Mouse (Mus musculus) hindbrain, embryonic 13.5 days (tissue): ENCODE measurements around the gene Ttc30b. TPM values are rescaled to one million over a fixed set of nuclear protein-coding genes. Genes with fewer than 3 reads are reported as not detected.
"Not testable (repeated sequence)": the region's sequence is repeated elsewhere in the genome, so short reads cannot be mapped to it uniquely, and the experiment has no call there.

Experiments
- ATAC-seq: fragments of 200-750 bp; cut with Nextera tagmentation; 2 replicates; pipeline ENCODE4 v1.8.0; 2017; ENCODE audit warnings: moderate TSS enrichment; ENCODE audit not compliant: low FRiP score
- H3K27ac ChIP-seq: fragments of 300-500 bp; sonication (generic); 2 replicates; pipeline ENCODE4 v1.5.1; 2015; ENCODE audit warnings: inconsistent platforms, mild to moderate bottlenecking, moderate library complexity
- H3K27me3 ChIP-seq: fragments of 300-500 bp; sonication (generic); 2 replicates; pipeline ENCODE4 v1.6.1; 2015; ENCODE audit warnings: mild to moderate bottlenecking, inconsistent platforms
- H3K36me3 ChIP-seq: fragments of 300-500 bp; sonication (generic); 2 replicates; pipeline ENCODE4 v1.6.1; 2015; ENCODE audit warnings: mild to moderate bottlenecking, inconsistent platforms
- H3K4me1 ChIP-seq: fragments of 300-500 bp; sonication (generic); replicated peaks from 2 replicates; pipeline ENCODE4 v1.6.1; 2015; ENCODE audit warnings: inconsistent platforms
- H3K4me2 ChIP-seq: fragments of 300-500 bp; sonication (generic); 2 replicates; pipeline ENCODE4 v1.6.1; 2015; ENCODE audit warnings: inconsistent platforms, mild to moderate bottlenecking, moderate library complexity
- H3K4me3 ChIP-seq: fragments of 300-500 bp; sonication (generic); 2 replicates; pipeline ENCODE4 v1.5.1; 2015; ENCODE audit warnings: mild to moderate bottlenecking, inconsistent platforms
- H3K9ac ChIP-seq: fragments of 300-500 bp; sonication (generic); 2 replicates; pipeline ENCODE4 v1.6.1; 2015; ENCODE audit warnings: mild to moderate bottlenecking, inconsistent platforms
- H3K9me3 ChIP-seq: fragments of 300-500 bp; sonication (generic); 2 replicates; pipeline ENCODE4 v1.6.1; 2016; ENCODE audit warnings: inconsistent platforms
- WGBS: fragments of 180-500 bp; shearing (Covaris S2); methylation state at CpG from one replicate; pipeline ENCODE4 v1.1.7; 2015; 5-methylcytosine and 5-hydroxymethylcytosine counted together
- polyA plus RNA-seq: library from polyadenylated mRNA; unstranded; fragments of >200 nt; fragmentation: Nextera tagmentation; extraction: Ambion mirVana; gene quantifications from 2 replicates; pipeline ENCODE4 v1.2.1, GENCODE M21; 2015

Gene Ttc30b
- polyA plus RNA-seq, 1 experiment from 2014 or later: 20.9 TPM

DNA sequence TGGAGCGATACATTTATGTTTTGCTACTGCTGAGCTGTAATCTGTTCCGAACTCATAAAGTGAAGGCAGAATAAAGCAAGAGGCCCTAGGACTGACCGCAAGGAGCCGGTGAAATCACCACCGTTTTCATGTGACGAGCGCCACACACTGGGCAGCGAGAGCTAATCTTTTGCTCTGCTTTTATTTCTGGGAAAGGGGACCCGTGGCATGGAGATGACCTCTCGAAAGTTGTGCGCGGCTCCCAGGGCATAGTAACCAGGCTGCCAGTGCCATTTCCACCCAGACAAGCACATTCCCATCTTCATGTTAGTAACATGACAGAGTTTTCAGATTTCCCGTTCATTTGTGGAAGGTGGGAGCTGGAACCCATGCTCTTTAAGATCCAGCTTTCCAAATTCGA lies 26.1 kb upstream of the Ttc30b start:
- peak; percentile 57 for ATAC-seq
- Histone ChIP-seq H3K9ac (0 out of 2 replicates have a peak overlapping the region, but pooled peaks have one; percentile 46), H3K27me3 (no peaks in the 10 kb centered on the region), H3K36me3 (no peaks in the 10 kb centered on the region), H3K4me2 (peak overlapping the region; percentile 43), H3K9me3 (no peaks in the 10 kb centered on the region), H3K27ac (peak overlapping the region; percentile 23; the same call in 1 of the 2 replicates), H3K4me3 (no peak overlapping the region), H3K4me1 (peaks cover 22% of the 10 kb centered on the region)
- WGBS: 16% methylated on average over 14 of the region's 14 CpGs

DNA sequence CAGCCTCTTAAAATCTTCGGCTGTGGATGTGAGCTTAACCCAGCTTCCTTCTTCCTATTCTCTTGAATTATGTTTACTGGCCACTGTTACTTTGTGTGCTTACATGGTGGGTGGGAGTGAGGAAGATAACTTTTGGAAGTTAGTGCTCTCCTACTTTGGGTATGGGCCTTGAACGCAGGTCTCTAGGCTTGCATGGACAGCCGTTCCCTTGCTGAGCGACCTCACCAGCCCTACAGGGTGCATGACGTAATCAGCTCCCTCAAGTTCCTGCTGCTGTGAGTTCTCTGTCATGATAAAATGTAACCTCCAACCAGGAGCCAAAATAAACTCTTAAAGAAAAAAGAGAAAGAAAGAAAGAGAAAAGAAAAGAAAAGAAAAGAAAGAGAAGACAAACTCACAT lies 25.7 kb upstream of the Ttc30b start:
- Histone ChIP-seq H3K36me3 (no peaks in the 10 kb centered on the region), H3K27ac (no peak overlapping the region), H3K4me2 (peak overlapping the region; percentile 43; the same call in 1 of the 2 replicates), H3K9ac (no peak overlapping the region), H3K4me3 (no peak overlapping the region), H3K4me1 (peaks cover 27% of the 10 kb centered on the region), H3K9me3 (no peaks in the 10 kb centered on the region), H3K27me3 (no peaks in the 10 kb centered on the region)
- WGBS: 77% methylated on average over 5 of the region's 5 CpGs
- no peak for ATAC-seq

DNA sequence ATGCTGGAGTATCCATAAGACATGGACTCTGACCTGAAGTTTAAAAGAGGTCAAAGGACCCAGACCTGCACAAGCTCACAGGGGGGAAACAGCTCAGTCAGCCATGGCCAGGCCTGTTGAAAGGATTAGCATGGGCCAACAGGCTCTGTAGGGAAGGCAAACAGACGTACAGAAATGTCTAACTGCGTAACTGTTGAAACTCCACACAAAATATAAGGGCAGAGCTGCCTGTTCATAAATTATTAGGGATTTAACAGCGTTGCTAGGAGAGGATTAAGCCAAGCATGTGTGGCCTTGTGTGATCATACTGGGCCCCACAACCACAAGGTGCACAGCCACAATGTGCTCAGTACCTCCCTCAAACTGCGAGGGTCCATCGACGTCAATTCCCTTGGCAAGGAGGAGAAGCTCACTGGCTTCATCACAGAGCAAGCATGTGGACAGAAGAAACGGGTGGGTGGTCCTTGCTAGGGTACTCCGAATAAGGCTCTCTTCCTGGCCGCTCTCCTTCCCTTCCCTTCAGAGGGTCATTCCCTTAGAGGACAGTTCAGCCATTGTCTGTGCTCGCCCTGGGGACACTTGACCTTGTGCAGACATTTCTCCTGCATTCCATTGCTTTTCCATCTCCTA lies 24.9 kb upstream of the Ttc30b start:
- H3K4me3 ChIP-seq: no peak overlapping the region
- H3K27me3 ChIP-seq: no peaks in the 10 kb centered on the region
- H3K27ac ChIP-seq: no peak overlapping the region
- no peaks in the 10 kb centered on the region for H3K36me3 ChIP-seq
- no peak for ATAC-seq
- 74% methylated on average over 10 of the region's 10 CpGs for WGBS
- H3K9ac ChIP-seq: no peak overlapping the region
- peaks cover 31% of the 10 kb centered on the region for H3K4me1 ChIP-seq
- no peak overlapping the region for H3K4me2 ChIP-seq
- no peaks in the 10 kb centered on the region for H3K9me3 ChIP-seq

DNA sequence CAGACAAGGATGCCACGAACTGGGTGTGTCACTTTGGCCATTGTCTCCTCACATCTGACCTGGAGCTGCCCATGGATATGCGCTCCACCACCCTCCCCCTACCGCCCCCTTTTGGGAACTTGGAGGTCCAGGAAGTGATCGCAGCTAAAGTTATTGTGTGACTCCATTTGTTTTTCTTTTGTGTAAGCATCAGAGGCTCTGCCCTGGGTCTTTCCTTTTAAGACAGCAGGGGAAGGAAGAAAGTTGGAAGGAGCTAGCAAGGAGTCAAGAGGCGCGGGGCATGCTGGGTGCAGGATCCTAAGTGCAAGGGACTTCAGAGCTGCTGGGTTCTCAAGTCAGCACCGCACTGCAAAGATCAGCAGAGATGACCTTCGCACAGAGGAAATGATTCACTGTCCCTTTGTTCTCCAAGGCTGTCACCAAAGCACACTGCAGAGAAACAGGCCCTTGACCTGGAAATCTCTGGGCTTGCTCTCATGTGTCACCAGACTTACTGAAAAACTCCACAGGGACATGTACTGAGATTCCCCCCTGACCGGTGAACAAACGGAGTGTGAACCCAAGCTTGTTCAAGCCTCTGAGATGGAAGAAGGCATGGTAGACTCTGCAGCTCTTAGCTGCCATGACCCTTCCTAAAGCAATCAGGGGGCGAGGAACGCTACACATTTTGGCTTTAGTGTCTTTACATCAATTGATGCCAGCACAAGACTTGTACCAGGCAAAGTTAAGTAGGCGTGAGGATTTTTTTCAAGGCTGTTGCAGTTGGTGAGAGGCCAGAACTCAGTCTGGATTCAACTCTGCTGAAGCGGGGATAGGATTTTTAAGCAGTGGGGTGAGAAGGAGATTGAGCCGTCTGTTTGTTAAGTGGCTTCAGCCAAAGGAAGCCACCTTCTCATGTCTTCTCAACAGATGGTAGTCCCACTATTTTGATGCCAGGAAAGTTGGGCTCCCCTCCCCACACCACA lies 22.3 kb upstream of the Ttc30b start:
- H3K27ac ChIP-seq: peak overlapping the region; percentile 69
- no peaks in the 10 kb centered on the region for H3K27me3 ChIP-seq
- no peak overlapping the region for H3K9ac ChIP-seq
- no peaks in the 10 kb centered on the region for H3K9me3 ChIP-seq
- WGBS: 51% methylated on average over 15 of the region's 15 CpGs
- H3K4me3 ChIP-seq: no peak overlapping the region
- peaks cover 32% of the 10 kb centered on the region for H3K4me1 ChIP-seq
- H3K4me2 ChIP-seq: peak overlapping the region; percentile 29
- no peak for ATAC-seq
- no peaks in the 10 kb centered on the region for H3K36me3 ChIP-seq

DNA sequence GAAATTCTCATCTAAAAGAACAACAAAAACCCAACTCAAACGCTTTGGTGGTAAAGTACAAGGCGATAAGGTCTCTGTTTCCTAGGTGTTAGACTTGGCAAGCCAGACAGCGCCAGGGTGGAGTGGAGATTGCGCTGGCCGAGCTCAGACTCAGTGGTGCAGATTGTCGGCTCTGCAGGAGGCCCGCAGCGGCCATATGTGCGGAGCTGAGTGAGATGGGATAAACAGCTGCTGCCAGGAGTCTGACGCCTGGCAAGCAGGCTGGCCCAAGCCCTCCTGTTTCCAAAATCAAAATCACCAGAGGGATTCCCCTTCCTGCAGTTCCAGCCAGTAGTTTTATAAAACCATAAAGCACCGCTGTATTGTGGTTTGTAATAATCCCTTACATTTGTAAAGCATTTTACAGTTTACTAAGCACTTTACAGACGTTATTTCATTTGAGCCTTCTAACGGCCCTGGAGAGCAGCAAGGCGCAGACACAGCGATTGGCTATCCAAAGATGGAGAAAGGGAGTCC lies 21.5 kb upstream of the Ttc30b start:
- no peaks in the 10 kb centered on the region for H3K36me3 ChIP-seq
- H3K27ac ChIP-seq: peak overlapping the region; percentile 69
- H3K4me2 ChIP-seq: peak overlapping the region; percentile 29
- peak overlapping the region; percentile 4; the same call in 1 of the 2 replicates for H3K4me3 ChIP-seq
- peaks cover 30% of the 10 kb centered on the region for H3K4me1 ChIP-seq
- H3K9me3 ChIP-seq: no peaks in the 10 kb centered on the region
- WGBS: 9% methylated on average over 15 of the region's 15 CpGs
- peak overlapping the region; percentile 40; the same call in 1 of the 2 replicates for H3K9ac ChIP-seq
- peak; percentile 75; the same call in 1 of the 2 replicates for ATAC-seq
- no peaks in the 10 kb centered on the region for H3K27me3 ChIP-seq

- Histone ChIP-seq H3K4me2 (peak overlapping the region; percentile 29), H3K9me3 (no peaks in the 10 kb centered on the region), H3K36me3 (no peaks in the 10 kb centered on the region), H3K4me3 (0 out of 2 replicates have a peak overlapping the region, but pooled peaks have one; percentile 4), H3K9ac (peak overlapping the region; percentile 40; the same call in 1 of the 2 replicates), H3K4me1 (peaks cover 24% of the 10 kb centered on the region), H3K27me3 (no peaks in the 10 kb centered on the region), H3K27ac (peak overlapping the region; percentile 69)
- ATAC-seq: no peak
- WGBS: 38% methylated on average over 18 of the region's 18 CpGs
These were observed 20.9 kb upstream of the Ttc30b start for GRCm38 (mm10) chr2:75959183-75959849.

GRCm38 (mm10) chr2:75955709-75956108 lies 17.3 kb upstream of the Ttc30b start:
- Histone ChIP-seq H3K4me3 (no peak overlapping the region), H3K27ac (no peak overlapping the region), H3K4me1 (peaks cover 20% of the 10 kb centered on the region), H3K36me3 (no peaks in the 10 kb centered on the region), H3K27me3 (no peaks in the 10 kb centered on the region), H3K4me2 (no peak overlapping the region), H3K9me3 (no peaks in the 10 kb centered on the region), H3K9ac (no peak overlapping the region)
- ATAC-seq: no peak
- WGBS: 60% methylated on average over 14 of the region's 14 CpGs

DNA sequence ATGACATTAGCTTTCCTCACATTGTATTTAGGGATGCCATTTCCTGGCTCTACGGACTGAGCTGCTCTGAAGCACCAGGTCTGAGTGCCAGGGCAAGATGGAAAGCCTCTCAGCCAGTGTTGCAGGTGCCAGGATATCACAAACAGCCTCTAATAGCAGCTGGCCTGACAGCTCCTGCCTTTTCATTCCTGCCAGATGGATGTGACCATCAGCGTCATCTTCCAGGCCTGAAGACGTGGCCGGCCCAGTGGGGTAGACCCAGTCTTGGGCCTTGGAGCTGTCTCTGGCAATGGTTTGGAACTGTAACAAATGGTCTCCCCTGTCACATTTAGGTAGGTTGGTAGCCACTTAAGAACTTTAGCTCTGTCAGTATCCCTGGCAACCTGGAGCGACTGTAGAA lies 14.9 kb upstream of the Ttc30b start:
- Histone ChIP-seq H3K9ac (no peak overlapping the region), H3K4me2 (no peak overlapping the region), H3K36me3 (no peaks in the 10 kb centered on the region), H3K27ac (no peak overlapping the region), H3K27me3 (no peaks in the 10 kb centered on the region), H3K9me3 (no peaks in the 10 kb centered on the region), H3K4me3 (no peak overlapping the region), H3K4me1 (peaks cover under 1% of the 10 kb centered on the region; the same call in 1 of the 2 replicates)
- 90% methylated on average over 5 of the region's 5 CpGs for WGBS
- no peak for ATAC-seq

GRCm38 (mm10) chr2:75950685-75951084 lies 12.3 kb upstream of the Ttc30b start:
- 92% methylated on average over 8 of the region's 8 CpGs for WGBS
- H3K27ac ChIP-seq: no peak overlapping the region
- no peak for ATAC-seq
- H3K9ac ChIP-seq: no peak overlapping the region
- no peaks in the 10 kb centered on the region for H3K27me3 ChIP-seq
- H3K4me2 ChIP-seq: no peak overlapping the region
- no peak overlapping the region for H3K4me3 ChIP-seq
- no peaks in the 10 kb centered on the region for H3K36me3 ChIP-seq
- no peaks in the 10 kb centered on the region for H3K9me3 ChIP-seq
- no peaks in the 10 kb centered on the region for H3K4me1 ChIP-seq

GRCm38 (mm10) chr2:75937520-75938116 lies 767 bp downstream of the Ttc30b start:
- H3K27me3 ChIP-seq, H3K4me1 ChIP-seq, H3K36me3 ChIP-seq, H3K9me3 ChIP-seq: not testable (repeated sequence)
- Histone ChIP-seq H3K4me2 (peak overlapping the region; percentile 62), H3K9ac (peak overlapping the region; percentile 66), H3K27ac (0 out of 2 replicates have a peak overlapping the region, but pooled peaks have one; percentile 87), H3K4me3 (peak overlapping the region; percentile 53)
- WGBS: 75% methylated on average over 16 of the region's 17 CpGs
- peak; percentile 29 for ATAC-seq

GRCm38 (mm10) chr2:75936685-75937084 lies 1.7 kb downstream of the Ttc30b start:
- H3K4me1 ChIP-seq, H3K9ac ChIP-seq, H3K4me2 ChIP-seq, H3K27ac ChIP-seq, H3K4me3 ChIP-seq, ATAC-seq, H3K27me3 ChIP-seq, H3K36me3 ChIP-seq, H3K9me3 ChIP-seq: not testable (repeated sequence)
- 98% methylated on average over 2 of the region's 2 CpGs for WGBS
